Mouse (Mus musculus) liver, adult 2 months (tissue): ENCODE results near the gene Fignl1.

ENCODE experiments used
- CTCF ChIP-seq: fragments of 200-500 bp; IDR thresholded peaks from 2 replicates; pipeline ENCODE4 v1.5.1; 2011; ENCODE audit warnings: low read depth, low read length, control low read depth
- POLR2A ChIP-seq: fragments of 200-500 bp; IDR thresholded peaks from 2 replicates; pipeline ENCODE4 v1.6.1; 2011; ENCODE audit warnings: low read length, control low read depth; ENCODE audit not compliant: insufficient read depth; ENCODE audit errors: extremely low read depth

- TF ChIP-seq CTCF (no peak), POLR2A (no peak)
Measured at GRCm38 (mm10) chr11:11824970-11825635, 16.3 kb upstream of the Fignl1 start.
